Mouse (Mus musculus): ENCODE data around the gene Rai14. TPM values are rescaled to one million over a fixed set of nuclear protein-coding genes. Genes with fewer than 3 reads are reported as not detected.
"Not testable (repeated sequence)": the region's sequence is repeated elsewhere in the genome, so short reads cannot be mapped to it uniquely, and the experiment has no call there.

Rai14 gene
- total RNA-seq, 2 experiments from 2014 or later = 5.3 to 6.3 TPM

DNA sequence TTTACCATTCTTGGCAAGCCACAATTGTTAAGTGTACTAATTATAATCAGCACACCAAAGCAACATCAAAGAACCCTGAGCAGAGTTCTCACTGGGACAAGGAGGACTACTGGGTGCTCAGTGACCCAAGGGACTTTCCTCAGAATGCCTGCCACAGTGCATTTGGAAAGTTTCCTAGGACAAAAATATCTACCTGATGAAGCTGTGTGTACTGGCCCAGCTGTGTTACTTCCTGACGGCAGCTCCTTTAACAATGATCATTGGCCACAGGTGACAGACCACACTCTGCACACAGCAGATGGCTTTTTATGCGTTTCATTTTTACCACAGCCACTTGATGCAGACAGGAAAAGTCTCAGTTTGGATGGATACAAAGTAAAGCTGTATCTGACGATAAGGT lies 135.3 kb downstream of the Rai14 start:
- intact Hi-C loops (cut with DNase I) = no loop called here

DNA sequence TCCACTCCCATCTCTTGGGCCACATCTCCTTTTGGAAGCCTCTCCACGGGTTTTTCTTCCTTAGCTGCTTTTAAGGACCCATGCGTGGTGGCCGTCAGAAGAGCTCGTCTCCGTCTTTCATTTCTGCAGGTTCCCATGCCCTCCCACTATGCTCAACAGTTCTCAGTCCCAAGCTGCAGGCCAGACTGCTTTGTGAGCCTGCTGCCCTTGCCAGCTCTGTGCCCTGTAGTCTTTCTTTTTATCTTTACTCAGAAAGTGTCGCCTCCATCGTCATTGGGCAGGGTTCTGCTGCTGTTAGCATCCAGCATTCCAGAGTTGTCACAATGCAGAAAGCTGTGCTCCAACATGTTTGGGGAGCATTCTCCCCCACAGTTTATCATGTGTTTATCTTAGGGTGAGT lies 147.9 kb downstream of the Rai14 start:
- no peak for DNase-seq
- intact Hi-C loops (cut with DNase I) = no loop called here

More for the DNA sequence above, 135.3 kb downstream of the Rai14 start:
- DNase-seq = no peak

DNA sequence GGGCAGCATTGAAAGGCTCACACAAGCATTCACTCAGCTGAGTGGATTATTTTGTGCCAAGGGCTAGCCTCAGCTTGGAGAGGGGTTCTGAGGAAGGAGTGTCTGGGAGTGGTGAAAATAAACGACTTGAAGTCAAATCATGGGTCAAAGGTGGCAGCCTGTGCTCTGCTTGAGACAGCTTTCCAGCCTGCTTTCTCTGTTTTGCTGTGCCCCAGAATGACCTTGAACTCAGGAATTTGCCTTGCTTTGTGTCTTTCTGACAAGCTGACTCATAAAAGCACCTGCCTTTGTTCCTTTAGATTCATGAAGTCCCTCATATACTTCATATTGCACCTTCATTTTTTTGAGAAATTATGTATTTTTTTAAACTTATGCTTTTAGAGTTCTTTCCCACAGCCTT lies 150.2 kb downstream of the Rai14 start:
- intact Hi-C loops (cut with DNase I) = no loop called here
- no peak for DNase-seq

DNA sequence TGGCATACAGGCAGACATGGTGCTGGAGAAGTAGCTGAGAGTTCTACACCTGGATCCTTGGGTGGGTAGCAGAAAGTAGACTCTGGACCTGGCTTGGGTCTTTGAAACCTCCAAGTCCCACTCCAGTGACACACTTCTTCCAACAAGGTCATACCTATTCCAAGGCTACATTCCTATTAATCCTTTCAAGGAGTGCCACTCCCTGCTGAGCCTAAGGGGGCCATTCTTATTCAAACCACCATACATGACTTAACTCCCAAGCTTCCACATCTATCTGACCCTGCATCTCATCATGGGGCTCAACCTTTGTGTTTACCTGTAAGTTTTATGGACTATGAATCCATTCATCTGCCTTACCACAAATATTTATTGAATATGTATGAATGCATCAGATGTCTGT lies 152.1 kb downstream of the Rai14 start:
- DNase-seq = no peak
- intact Hi-C loops (cut with DNase I) = no loop called here

DNA sequence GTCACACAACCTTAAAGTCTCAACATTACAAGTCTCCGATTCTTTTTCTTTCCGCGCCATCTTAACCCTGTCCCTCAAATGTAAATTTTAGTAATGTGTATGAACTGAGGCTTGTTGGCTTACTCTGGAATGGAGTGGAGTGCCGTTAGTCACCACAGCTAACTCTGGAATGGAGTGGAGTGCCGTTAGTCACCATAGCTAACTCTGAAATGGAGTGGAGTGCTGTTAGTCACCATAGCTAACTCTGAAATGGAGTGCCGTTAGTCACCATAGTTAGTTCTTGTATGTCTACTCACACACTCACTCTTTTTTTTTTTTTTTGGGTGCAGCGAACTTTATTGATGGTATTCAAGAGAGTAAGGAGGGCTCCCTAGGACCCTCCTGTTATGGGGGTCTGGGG lies 154.4 kb downstream of the Rai14 start:
- intact Hi-C loops (cut with DNase I) = no loop called here

DNA sequence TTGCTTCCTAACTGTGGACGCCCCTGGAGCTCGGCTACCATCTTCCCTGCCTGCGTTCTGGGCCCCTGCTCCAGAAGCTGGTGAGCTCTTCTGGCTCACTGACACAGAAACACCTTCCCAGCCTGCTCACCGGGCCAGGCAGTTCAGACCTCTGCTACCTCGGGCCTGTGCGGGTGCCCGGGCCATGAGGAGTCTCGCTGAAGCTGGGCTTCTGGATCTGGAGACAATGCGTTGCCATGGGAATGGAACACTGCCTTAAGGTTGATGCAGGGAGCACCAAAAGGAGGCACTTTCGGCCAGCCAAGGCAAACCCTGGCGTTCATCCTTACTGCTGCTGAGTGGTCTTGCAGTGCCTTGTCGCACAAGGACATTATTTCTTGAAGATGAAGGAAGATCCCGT lies 156.0 kb downstream of the Rai14 start, which contains the start of gene Ttc23l:
Ttc23l (minus strand) TSS at position 204 of the 400 bp plus-strand sequence.
- intact Hi-C loops (cut with DNase I) = no loop called here
- DNase-seq = no peak

More for the DNA sequence above, 154.4 kb downstream of the Rai14 start:
- no peak for DNase-seq

DNA sequence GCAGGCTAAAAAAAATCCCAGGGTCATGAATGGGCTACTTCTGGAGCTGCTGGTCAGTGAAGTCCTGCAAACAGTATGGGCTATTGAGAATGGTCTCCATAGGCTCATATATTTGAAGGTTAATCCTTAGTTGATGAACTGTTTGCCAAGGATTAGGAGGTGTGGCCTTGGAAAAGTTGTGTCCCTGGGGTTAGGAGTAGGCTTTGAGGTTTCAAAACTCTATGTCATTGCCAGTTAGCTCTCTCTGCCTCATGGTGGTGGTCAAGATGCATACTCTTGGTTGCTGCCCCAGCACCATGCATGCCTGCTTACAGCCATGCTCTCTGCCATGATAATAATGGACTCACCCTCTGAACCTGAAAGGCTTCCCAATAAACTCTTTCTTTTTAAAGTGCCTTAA lies 160.1 kb downstream of the Rai14 start:
- intact Hi-C loops (cut with DNase I) = no loop called here
- DNase-seq = no peak

DNA sequence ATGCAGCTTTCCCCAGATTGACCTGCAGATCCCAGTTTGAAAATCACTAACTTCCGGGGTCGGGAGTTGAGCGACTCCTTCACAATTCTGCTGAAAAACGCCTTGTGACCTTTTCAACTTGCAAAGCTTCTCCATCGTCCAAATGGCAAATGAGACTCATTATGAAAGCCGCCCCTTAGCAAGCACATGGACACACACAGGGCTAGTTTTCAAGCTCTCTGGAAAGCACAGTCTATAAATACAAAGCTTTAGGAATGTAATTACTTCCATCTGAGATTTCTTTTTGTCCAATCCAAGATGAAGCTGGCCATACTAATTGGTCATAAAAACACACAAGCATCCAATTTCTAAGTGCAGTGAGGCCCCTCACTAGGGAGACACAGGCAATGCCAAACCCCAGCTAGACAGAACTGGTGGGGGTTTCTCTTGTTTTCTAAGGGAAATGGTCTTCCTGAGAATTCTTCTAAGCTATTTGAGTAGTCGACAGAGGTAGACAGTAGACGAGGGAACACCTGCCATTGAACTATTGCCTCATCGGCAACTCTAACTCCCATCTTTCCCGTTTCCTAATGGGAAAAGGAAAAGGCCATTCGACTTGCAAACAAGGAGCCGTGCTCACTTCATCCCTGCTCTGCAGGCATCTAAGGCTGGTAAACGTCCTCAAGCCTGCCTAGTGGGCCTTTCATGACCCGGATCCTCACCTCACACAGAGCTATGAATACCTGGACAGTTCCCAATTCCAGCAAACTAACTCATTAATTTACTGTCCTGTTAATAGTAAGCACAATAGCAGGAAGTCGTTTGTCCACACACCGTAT lies 173.9 kb downstream of the Rai14 start:
- intact Hi-C loops (cut with DNase I) = no loop called here
- DNase-seq = no peak

DNA sequence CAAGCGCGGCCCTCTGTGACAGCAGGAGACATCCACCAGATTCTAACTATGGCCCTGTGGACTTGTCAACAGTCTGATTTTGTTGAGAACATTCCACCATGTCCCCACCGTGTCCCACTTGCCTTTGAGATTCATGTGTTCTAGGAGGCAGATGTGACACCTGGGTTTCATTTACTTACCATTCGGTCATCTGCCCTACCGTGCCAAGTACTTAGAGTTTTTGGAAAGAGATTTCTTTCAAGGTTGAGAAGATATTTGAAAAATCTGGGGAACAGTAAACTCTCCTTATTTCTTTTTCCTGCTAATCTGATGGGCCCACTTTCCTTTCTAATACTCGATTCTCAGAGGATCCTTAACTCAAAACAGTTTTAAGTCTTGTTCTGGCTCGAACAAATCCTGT lies 178.5 kb downstream of the Rai14 start:
- DNase-seq = no peak
- intact Hi-C loops (cut with DNase I) = no loop called here

DNA sequence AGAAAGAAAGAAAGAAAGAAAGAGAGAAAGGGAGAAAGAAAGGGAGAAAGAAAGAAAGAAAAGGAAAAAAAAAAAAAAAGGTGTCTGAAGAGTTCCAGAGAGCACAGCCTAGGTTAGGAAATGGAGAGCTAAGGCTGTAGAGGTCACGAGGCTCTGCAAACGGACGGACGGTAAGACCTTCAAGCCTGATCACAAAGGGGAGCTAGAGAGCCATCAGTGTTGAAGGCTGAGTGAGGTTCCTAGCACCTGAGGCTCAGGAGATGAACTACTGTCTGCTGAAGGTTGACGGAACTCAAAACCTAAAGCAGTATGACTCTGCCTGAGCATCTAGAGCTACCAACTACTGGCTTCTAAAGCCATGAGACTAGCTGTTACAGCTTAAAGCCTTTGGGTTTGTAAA lies 179.8 kb downstream of the Rai14 start:
- no peak for DNase-seq
- intact Hi-C loops (cut with DNase I) = no loop called here

DNA sequence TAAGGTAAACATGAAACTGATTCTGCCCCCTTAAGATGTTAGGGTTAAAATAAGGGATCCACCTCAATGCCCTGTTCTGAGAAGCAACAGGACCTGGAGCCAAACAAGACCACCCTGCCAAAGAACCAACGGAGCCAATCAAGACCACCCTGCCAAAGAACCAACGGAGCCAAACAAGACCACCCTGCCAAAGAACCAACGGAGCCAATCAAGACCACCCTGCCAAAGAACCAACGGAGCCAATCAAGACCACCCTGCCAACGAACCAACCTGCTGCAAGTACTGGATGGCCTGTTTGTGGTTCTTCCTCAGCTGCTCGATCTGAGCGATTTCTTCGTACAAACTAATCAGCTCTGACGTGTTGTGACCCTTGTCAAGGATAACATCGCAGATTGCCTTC lies 181.1 kb downstream of the Rai14 start:
- DNase-seq; intact Hi-C loops (cut with DNase I): not testable (repeated sequence)

DNA sequence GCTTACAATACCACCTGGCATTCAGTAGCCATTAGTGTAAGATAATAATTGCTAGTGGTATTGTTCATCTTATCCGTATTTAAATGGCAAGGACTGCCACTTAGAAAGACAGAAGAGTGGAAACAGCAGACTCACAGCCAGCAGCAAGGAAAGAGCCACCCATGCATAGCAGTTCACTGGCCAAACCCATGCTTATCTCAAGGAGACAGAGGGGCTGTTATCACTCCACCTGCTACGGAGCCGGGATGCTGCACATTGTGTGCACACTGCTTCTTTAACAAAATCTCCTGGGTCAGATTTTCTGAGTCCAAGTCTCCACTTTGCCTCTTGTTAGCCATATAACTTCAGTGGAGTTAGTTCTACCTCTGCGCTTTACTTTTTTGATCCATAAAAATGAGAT lies 183.1 kb downstream of the Rai14 start:
- DNase-seq = no peak
- intact Hi-C loops (cut with DNase I) = no loop called here

DNA sequence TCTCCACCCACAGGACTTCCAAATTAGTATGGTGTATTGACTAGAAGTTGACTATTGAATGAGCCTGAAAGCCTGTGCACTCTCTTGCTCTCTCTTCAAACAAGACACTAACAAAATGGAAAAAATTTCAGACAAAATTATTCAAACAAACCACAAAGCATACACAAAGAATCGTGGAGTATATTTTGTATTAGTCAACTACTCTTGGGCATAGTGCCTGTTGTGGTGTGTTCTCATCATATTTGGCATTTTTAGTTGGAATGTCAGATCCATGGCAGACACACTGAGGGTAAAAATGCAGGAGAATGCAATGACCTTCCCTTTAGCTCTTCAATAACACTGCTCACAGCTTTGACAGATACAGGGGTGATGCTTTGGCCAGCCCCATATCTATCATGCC lies 188.5 kb downstream of the Rai14 start:
- intact Hi-C loops (cut with DNase I) = no loop called here

More for the DNA sequence above, 188.5 kb downstream of the Rai14 start:
- DNase-seq = no peak

Other genes with a start within 250 kb of the Rai14 start
- gene Dnajc21, start 244.1 kb downstream of the Rai14 start, total RNA-seq (2021) = 10 to 100 TPM; 23.3 to 24.4 TPM
- 10 to 100 TPM; 15.3 to 20.5 TPM for gene Brix1, start 228.7 kb downstream of the Rai14 start, total RNA-seq (2021)
- 1 to 10 TPM; 7.2 to 8.5 TPM for gene Rad1, start 228.6 kb downstream of the Rai14 start, total RNA-seq (2021)
- not detected for gene Ttc23l, start 156.0 kb downstream of the Rai14 start, total RNA-seq (2021)
- under 1 TPM; 0.27 to 0.53 TPM for gene C1qtnf3, start 237.7 kb upstream of the Rai14 start, total RNA-seq (2021)

All from heart, postnatal 14 days (tissue).